Mouse (Mus musculus) stomach, embryonic 16.5 days (tissue): ENCODE data around the gene 4930568D16Rik. TPM values are rescaled to one million over a fixed set of nuclear protein-coding genes. Genes with fewer than 3 reads are reported as not detected.
A peak's percentile ranks its signal among the peaks of the same experiment; 100 is the strongest.

ENCODE experiments used
- ATAC-seq: fragments of 200-750 bp; cut with Nextera tagmentation; 2 replicates; pipeline ENCODE4 v1.8.0; 2017; ENCODE audit warnings: moderate number of reproducible peaks, moderate TSS enrichment; ENCODE audit not compliant: insufficient read depth, low FRiP score
- H3K27ac ChIP-seq: fragments of 300-500 bp; sonication (generic); 2 replicates; pipeline ENCODE4 v1.5.1; 2014; ENCODE audit warnings: low read length
- H3K27me3 ChIP-seq: fragments of 300-500 bp; sonication (generic); 2 replicates; pipeline ENCODE4 v1.6.1; 2014; ENCODE audit warnings: low read length, control low read depth, mixed read lengths; ENCODE audit not compliant: control insufficient read depth, insufficient read depth
- H3K36me3 ChIP-seq: fragments of 300-500 bp; sonication (generic); 2 replicates; pipeline ENCODE4 v1.6.1; 2014; ENCODE audit warnings: low read length; ENCODE audit not compliant: control insufficient read depth, insufficient read depth
- H3K4me1 ChIP-seq: fragments of 300-500 bp; sonication (generic); 2 replicates; pipeline ENCODE4 v1.6.1; 2014; ENCODE audit warnings: low read length, control low read depth, mixed read lengths; ENCODE audit not compliant: control insufficient read depth, insufficient read depth
- H3K4me2 ChIP-seq: fragments of 300-500 bp; sonication (generic); 2 replicates; pipeline ENCODE4 v1.6.1; 2014; ENCODE audit warnings: low read depth, low read length, mixed read lengths
- H3K4me3 ChIP-seq: fragments of 300-500 bp; sonication (generic); replicated peaks from 2 replicates; pipeline ENCODE4 v1.5.1; 2014; ENCODE audit warnings: mild to moderate bottlenecking, low read length
- H3K9ac ChIP-seq: fragments of 300-500 bp; sonication (generic); 2 replicates; pipeline ENCODE4 v1.6.1; 2014; ENCODE audit warnings: low read length
- H3K9me3 ChIP-seq: fragments of 300-500 bp; sonication (generic); replicated peaks from 2 replicates; pipeline ENCODE4 v1.6.1; 2016; ENCODE audit warnings: low read length, control low read depth; ENCODE audit not compliant: control insufficient read depth
- WGBS: fragments of 180-500 bp; shearing (Covaris S2); extraction: QIAGEN DNeasy Blood & Tissue Kit; methylation state at CpG from one replicate; pipeline ENCODE4 v1.1.7; 2014; 5-methylcytosine and 5-hydroxymethylcytosine counted together
- polyA plus RNA-seq: library from polyadenylated mRNA; unstranded; fragments of >200 nt; fragmentation: Nextera tagmentation; extraction: Ambion mirVana; gene quantifications from 2 replicates; pipeline ENCODE4 v1.2.1, GENCODE M21; 2015

Gene 4930568D16Rik
- polyA plus RNA-seq, 1 experiment from 2014 or later: not detected

GRCm38 (mm10) chr2:35322404-35323164 lies 44.9 kb downstream of the 4930568D16Rik start:
- H3K4me1 ChIP-seq: peaks cover 9% of the 10 kb centered on the region; the same call in 1 of the 2 replicates
- H3K4me3 ChIP-seq: no peak overlapping the region
- peak; percentile 77; the same call in 1 of the 2 replicates for ATAC-seq
- H3K4me2 ChIP-seq: no peak overlapping the region
- H3K27me3 ChIP-seq: no peaks in the 10 kb centered on the region
- H3K9me3 ChIP-seq: no peaks in the 10 kb centered on the region
- H3K36me3 ChIP-seq: no peaks in the 10 kb centered on the region
- H3K27ac ChIP-seq: peak overlapping the region; percentile 56
- 0 out of 2 replicates have a peak overlapping the region, but pooled peaks have one; percentile 5 for H3K9ac ChIP-seq
- WGBS: 47% methylated on average over 10 of the region's 10 CpGs

GRCm38 (mm10) chr2:35320399-35320798 lies 47.1 kb downstream of the 4930568D16Rik start:
- Histone ChIP-seq H3K9ac (no peak overlapping the region), H3K4me2 (no peak overlapping the region), H3K27ac (no peak overlapping the region), H3K36me3 (no peaks in the 10 kb centered on the region), H3K4me3 (no peak overlapping the region), H3K27me3 (no peaks in the 10 kb centered on the region), H3K9me3 (no peaks in the 10 kb centered on the region), H3K4me1 (peaks cover 6% of the 10 kb centered on the region; the same call in 1 of the 2 replicates)
- 93% methylated on average over 15 of the region's 15 CpGs for WGBS
- no peak for ATAC-seq

- Histone ChIP-seq H3K4me1 (peaks cover 6% of the 10 kb centered on the region; the same call in 1 of the 2 replicates), H3K27me3 (no peaks in the 10 kb centered on the region), H3K4me3 (no peak overlapping the region), H3K36me3 (0 out of 2 replicates have a peak, but pooled peaks cover 3% of the 10 kb centered on the region), H3K27ac (no peak overlapping the region), H3K4me2 (no peak overlapping the region), H3K9ac (no peak overlapping the region), H3K9me3 (no peaks in the 10 kb centered on the region)
- 88% methylated on average over 12 of the region's 12 CpGs for WGBS
- ATAC-seq: no peak
Measured at GRCm38 (mm10) chr2:35318405-35318804, 49.1 kb downstream of the 4930568D16Rik start.

- H3K4me2 ChIP-seq: no peak overlapping the region
- 85% methylated on average over 4 of the region's 4 CpGs for WGBS
- H3K4me3 ChIP-seq: no peak overlapping the region
- H3K27me3 ChIP-seq: no peaks in the 10 kb centered on the region
- no peaks in the 10 kb centered on the region for H3K9me3 ChIP-seq
- no peak overlapping the region for H3K27ac ChIP-seq
- H3K4me1 ChIP-seq: peaks cover under 1% of the 10 kb centered on the region; the same call in 1 of the 2 replicates
- 0 out of 2 replicates have a peak, but pooled peaks cover 3% of the 10 kb centered on the region for H3K36me3 ChIP-seq
- H3K9ac ChIP-seq: no peak overlapping the region
- no peak for ATAC-seq
Measured at GRCm38 (mm10) chr2:35317604-35318003, 49.9 kb downstream of the 4930568D16Rik start.

GRCm38 (mm10) chr2:35314300-35314699 lies 53.2 kb downstream of the 4930568D16Rik start:
- Histone ChIP-seq H3K4me1 (no peaks in the 10 kb centered on the region), H3K27ac (no peak overlapping the region), H3K9ac (no peak overlapping the region), H3K36me3 (0 out of 2 replicates have a peak, but pooled peaks cover 3% of the 10 kb centered on the region), H3K9me3 (0 out of 2 replicates have a peak, but pooled peaks cover 2% of the 10 kb centered on the region), H3K4me2 (no peak overlapping the region), H3K4me3 (no peak overlapping the region), H3K27me3 (no peaks in the 10 kb centered on the region)
- 42% methylated on average over 3 of the region's 3 CpGs for WGBS
- no peak for ATAC-seq

- no peaks in the 10 kb centered on the region for H3K4me1 ChIP-seq
- no peak overlapping the region for H3K4me3 ChIP-seq
- peak overlapping the region; percentile 10; the same call in 1 of the 2 replicates for H3K27ac ChIP-seq
- 70% methylated on average over 4 of the region's 4 CpGs for WGBS
- 0 out of 2 replicates have a peak, but pooled peaks cover 2% of the 10 kb centered on the region for H3K9me3 ChIP-seq
- H3K4me2 ChIP-seq: no peak overlapping the region
- no peak overlapping the region for H3K9ac ChIP-seq
- no peaks in the 10 kb centered on the region for H3K27me3 ChIP-seq
- 0 out of 2 replicates have a peak, but pooled peaks cover under 1% of the 10 kb centered on the region for H3K36me3 ChIP-seq
- ATAC-seq: no peak
Measured at GRCm38 (mm10) chr2:35309906-35310493, 57.5 kb downstream of the 4930568D16Rik start.

- Histone ChIP-seq H3K4me1 (no peaks in the 10 kb centered on the region), H3K4me2 (no peak overlapping the region), H3K27me3 (no peaks in the 10 kb centered on the region), H3K27ac (no peak overlapping the region), H3K9ac (no peak overlapping the region), H3K9me3 (0 out of 2 replicates have a peak, but pooled peaks cover 2% of the 10 kb centered on the region), H3K36me3 (peaks cover 7% of the 10 kb centered on the region), H3K4me3 (no peak overlapping the region)
- WGBS: 53% methylated on average over 1 of the region's 1 CpGs
- ATAC-seq: no peak
Measured at GRCm38 (mm10) chr2:35308166-35308565, 59.4 kb downstream of the 4930568D16Rik start.
